Mouse (Mus musculus): Measurements from ENCODE around the gene Sec14l4.

GRCm38 (mm10) chr11:4039951-4040350, 8.7 kb downstream of the Sec14l4 start:
- TF ChIP-seq CTCF (IDR thresholded peaks at IDR 0.05), result no peak
- no peak for TF ChIP-seq EP300 (IDR thresholded peaks at IDR 0.05)

Data from lung, postnatal 0 days (tissue).